9 mouse cellular contexts compared by ENCODE assay signal in genomic region chr16:10767158-10767557, GRCm38 (mm10). TPM values are rescaled to one million over a fixed set of nuclear protein-coding genes. Genes with fewer than 3 reads are reported as not detected.
A peak's percentile ranks its signal among the peaks of the same experiment; 100 is the strongest.
DNase-seq lines count a peak whose midpoint lies in the region; ATAC-seq lines count a peak whose summit lies in the region.
"Had no signal": no experiment of that assay in that cellular context is flagged by ENCODE, and none has a peak within 500 bp of the region (broad histone marks: within the 10 kb centered on the region; RNA-seq: fewer than 3 reads in every experiment).

No protein-coding gene starts in this region.

- 46% methylated on average over 4 of the region's 4 CpGs for WGBS in limb, embryonic 11.5 days

- peak; percentile 57 for ATAC-seq in common myeloid progenitor, adult 5-6 weeks (replicated peaks; ENCODE audit: low read depth, poor library complexity, severe bottlenecking)
- no peak for ATAC-seq in limb, embryonic 11.5 days (ENCODE audit: insufficient number of reproducible peaks, low FRiP score, low TSS enrichment, low read depth)

- no peaks in the 10 kb centered on the region for H3K27me3 ChIP-seq in limb, embryonic 11.5 days (ENCODE audit: control insufficient read depth, insufficient read depth, low read length)

- peak; percentile 69 for DNase-seq in ovary, postnatal 14 days (ENCODE audit: low spot score)
- DNase-seq in ovary, adult 18-20 months (ENCODE audit: low spot score) = no peak
- peak; percentile 84 for DNase-seq in adipocyte (ENCODE audit: low spot score)
- peak; percentile 60 for DNase-seq in hindlimb bud, embryonic 11.5 days (ENCODE audit: extremely low spot score, low read depth, low spot score)
- peak; percentile 82 for DNase-seq in limb, embryonic 11.5 days (ENCODE audit: low spot score)
- peak; percentile 53 for DNase-seq in skeletal muscle tissue, adult 2 months (ENCODE audit: low read depth, low spot score)

- H3K9me3 ChIP-seq in limb, embryonic 11.5 days (ENCODE audit: control insufficient read depth, low read length) = no peaks in the 10 kb centered on the region
- H3K9me3 ChIP-seq: heart, embryonic 13.5 days had no signal

- H3K36me3 ChIP-seq in limb, embryonic 11.5 days (ENCODE audit: control insufficient read depth, insufficient read depth, low read length) = no peaks in the 10 kb centered on the region
- H3K36me3 ChIP-seq: heart, embryonic 13.5 days had no signal

- no peaks in the 10 kb centered on the region for H3K4me1 ChIP-seq in limb, embryonic 11.5 days (ENCODE audit: control insufficient read depth, insufficient read depth, low read length)

- no peak overlapping the region for H3K27ac ChIP-seq in limb, embryonic 11.5 days (replicated peaks; ENCODE audit: low read depth, low read length)
- H3K27ac ChIP-seq: heart, embryonic 13.5 days had no signal

- H3K9ac ChIP-seq in limb, embryonic 11.5 days (ENCODE audit: low read length) = no peak overlapping the region
- H3K9ac ChIP-seq: heart, embryonic 13.5 days had no signal

- H3K4me2 ChIP-seq in limb, embryonic 11.5 days (ENCODE audit: low read depth, severe bottlenecking) = no peak overlapping the region
- H3K4me2 ChIP-seq: heart, embryonic 13.5 days had no signal

- H3K4me3 ChIP-seq in limb, embryonic 11.5 days (ENCODE audit: low read depth, low read length) = no peak overlapping the region
- H3K4me3 ChIP-seq: heart, embryonic 13.5 days had no signal

RNA-seq across cellular contexts. Expression of gene Socs1, which starts 18.2 kb away (rescaled TPM):
- 0.59 and 2.3 TPM in 2 replicates for total RNA-seq in common myeloid progenitor, adult 5-6 weeks (2017)
- polyA plus RNA-seq in limb, embryonic 11.5 days (2014; fragmentation: Nextera tagmentation; extraction: Ambion mirVana) = 5.2 and 5.5 TPM in 2 replicates

RNA-seq across cellular contexts. Expression of gene Tnp2, which starts 21.3 kb away (rescaled TPM):
- not detected in 2 replicates for total RNA-seq in common myeloid progenitor, adult 5-6 weeks (2017)
- not detected in 2 replicates for polyA plus RNA-seq in limb, embryonic 11.5 days (2014; fragmentation: Nextera tagmentation; extraction: Ambion mirVana)
- polyA plus RNA-seq: heart, embryonic 13.5 days; neural tube, embryonic 14.5 days had no signal

RNA-seq across cellular contexts. Expression of gene Prm3, which starts 23.6 kb away (rescaled TPM):
- not detected in 2 replicates for total RNA-seq in common myeloid progenitor, adult 5-6 weeks (2017)
- not detected in 2 replicates for polyA plus RNA-seq in limb, embryonic 11.5 days (2014; fragmentation: Nextera tagmentation; extraction: Ambion mirVana)
- polyA plus RNA-seq: heart, embryonic 13.5 days; neural tube, embryonic 14.5 days had no signal

RNA-seq across cellular contexts. Expression of gene Prm2, which starts 28.8 kb away (rescaled TPM):
- total RNA-seq in common myeloid progenitor, adult 5-6 weeks (2017) = not detected in 2 replicates
- polyA plus RNA-seq in limb, embryonic 11.5 days (2014; fragmentation: Nextera tagmentation; extraction: Ambion mirVana) = not detected in 2 replicates
- polyA plus RNA-seq: heart, embryonic 13.5 days; neural tube, embryonic 14.5 days had no signal

RNA-seq across cellular contexts. Expression of gene Prm1, which starts 38.5 kb away (rescaled TPM):
- not detected in 2 replicates for total RNA-seq in common myeloid progenitor, adult 5-6 weeks (2017)
- not detected in 2 replicates for polyA plus RNA-seq in limb, embryonic 11.5 days (2014; fragmentation: Nextera tagmentation; extraction: Ambion mirVana)
- polyA plus RNA-seq: neural tube, embryonic 14.5 days had no signal
